Mouse (Mus musculus): ENCODE data around the gene Mfap1b. TPM values are rescaled to one million over a fixed set of nuclear protein-coding genes. Genes with fewer than 3 reads are reported as not detected.
"Not testable (repeated sequence)": the region's sequence is repeated elsewhere in the genome, so short reads cannot be mapped to it uniquely, and the experiment has no call there.

The Mfap1b gene
- polyA plus RNA-seq, 1 experiment from 2014 or later = 40.9 TPM

DNA sequence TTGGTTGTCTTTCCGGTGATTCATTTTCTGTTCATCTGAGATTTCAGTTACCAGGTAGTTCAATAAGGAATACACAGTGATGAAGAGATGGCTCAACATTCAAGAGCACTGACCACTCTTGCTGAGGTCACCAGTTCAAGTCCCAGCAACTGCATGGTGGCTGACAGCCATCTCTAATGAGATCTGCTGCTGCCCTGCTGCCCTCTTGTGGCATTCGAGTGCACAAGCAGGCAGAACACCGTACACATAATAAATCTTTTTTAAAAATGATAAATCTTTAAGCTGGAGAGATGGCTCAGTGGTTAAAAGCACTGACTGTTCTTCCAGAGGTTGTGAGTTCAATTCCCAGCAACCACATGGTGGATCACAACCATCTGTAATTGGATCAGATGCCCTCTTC lies 6.6 kb upstream of the Mfap1b start:
- no peak overlapping the region for H3K4me3 ChIP-seq (ENCODE audit: low read depth, low read length)
- no peak overlapping the region for H3K4me2 ChIP-seq (ENCODE audit: low read length)
- H3K9me3 ChIP-seq (ENCODE audit: control insufficient read depth, low read length) = no peaks in the 10 kb centered on the region
- no peak overlapping the region for H3K9ac ChIP-seq (ENCODE audit: low read length)
- DNase-seq (ENCODE audit: low spot score) = peak; percentile 52
- no peaks in the 10 kb centered on the region for H3K36me3 ChIP-seq (ENCODE audit: control insufficient read depth, insufficient read depth, low read length)
- H3K4me1 ChIP-seq (replicated peaks; ENCODE audit: control insufficient read depth, insufficient read depth, low read length) = no peaks in the 10 kb centered on the region
- WGBS = 56% methylated on average over 3 of the region's 3 CpGs
- H3K27ac ChIP-seq (ENCODE audit: low read depth) = no peak overlapping the region
- no peak for ATAC-seq (replicated peaks; ENCODE audit: low FRiP score, low TSS enrichment, low read depth)
- no peaks in the 10 kb centered on the region for H3K27me3 ChIP-seq (replicated peaks; ENCODE audit: control insufficient read depth, insufficient read depth, low read length)

DNA sequence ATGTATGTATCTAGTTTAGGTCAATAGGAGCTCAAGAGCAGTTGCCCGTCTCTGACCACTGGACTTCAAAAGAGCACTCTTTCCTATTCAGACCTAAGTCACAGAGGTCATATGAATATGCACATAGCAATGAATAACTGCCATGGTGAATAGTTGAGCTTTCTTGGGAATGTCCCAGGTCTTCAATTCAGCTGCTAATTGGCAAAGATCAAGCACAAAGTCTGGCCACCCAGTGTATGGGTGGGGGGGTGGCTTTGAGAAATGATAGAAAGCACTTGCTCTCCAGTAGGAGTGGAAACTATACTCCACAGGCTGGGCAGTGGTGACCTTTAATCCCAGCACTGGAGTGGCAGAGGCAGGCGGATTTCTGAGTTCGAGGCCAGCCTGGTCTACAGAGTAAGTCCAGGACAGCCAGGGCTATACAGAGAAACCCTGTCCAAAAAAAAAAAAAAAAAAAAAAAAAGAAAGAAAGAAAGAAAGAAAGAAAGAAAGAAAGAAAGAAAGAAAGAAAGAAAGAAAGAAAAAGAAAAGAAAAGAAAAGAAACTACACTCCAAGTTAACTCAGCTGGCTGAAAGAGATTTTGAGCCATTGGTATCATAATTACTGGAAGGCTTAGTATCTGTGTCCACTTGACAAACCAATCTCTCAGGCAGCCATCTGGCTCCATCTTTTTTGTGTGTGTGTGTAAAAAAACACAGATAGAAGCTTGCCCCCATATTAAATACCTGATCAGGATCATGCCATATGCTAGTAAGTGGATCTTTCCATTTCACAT lies 3.8 kb upstream of the Mfap1b start:
- Histone ChIP-seq H3K36me3 (ENCODE audit: control insufficient read depth, insufficient read depth, low read length) (no peaks in the 10 kb centered on the region), H3K27me3 (replicated peaks; ENCODE audit: control insufficient read depth, insufficient read depth, low read length) (no peaks in the 10 kb centered on the region), H3K4me1 (replicated peaks; ENCODE audit: control insufficient read depth, insufficient read depth, low read length) (peaks cover 3% of the 10 kb centered on the region), H3K27ac (ENCODE audit: low read depth) (no peak overlapping the region), H3K9ac (ENCODE audit: low read length) (no peak overlapping the region), H3K4me3 (ENCODE audit: low read depth, low read length) (no peak overlapping the region), H3K9me3 (ENCODE audit: control insufficient read depth, low read length) (no peaks in the 10 kb centered on the region), H3K4me2 (ENCODE audit: low read length) (no peak overlapping the region)
- no peak for DNase-seq (ENCODE audit: low spot score)
- ATAC-seq (replicated peaks; ENCODE audit: low FRiP score, low TSS enrichment, low read depth) = no peak
- 87% methylated on average over 3 of the region's 3 CpGs for WGBS

DNA sequence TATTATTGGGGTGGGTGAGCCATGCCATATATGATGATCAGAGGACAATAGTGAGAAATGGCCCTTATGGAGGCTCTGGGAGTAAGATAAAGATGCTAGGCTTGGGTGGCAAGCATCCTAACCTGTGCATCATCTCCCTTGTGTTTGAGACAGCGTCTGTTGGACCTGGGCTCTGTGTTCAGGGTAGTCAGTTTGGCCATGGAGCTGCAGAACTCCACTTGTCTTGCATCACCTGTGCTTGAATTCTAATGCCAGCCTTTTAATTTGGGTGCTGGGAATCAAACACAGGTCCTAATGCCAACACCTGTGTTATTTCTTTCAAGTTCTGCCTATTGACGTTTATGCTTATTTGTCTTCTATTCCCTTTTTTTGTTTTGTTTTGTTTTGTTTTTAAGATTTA lies 1.4 kb upstream of the Mfap1b start:
- H3K27ac ChIP-seq (ENCODE audit: low read depth); H3K9me3 ChIP-seq (ENCODE audit: control insufficient read depth, low read length); H3K4me1 ChIP-seq (replicated peaks; ENCODE audit: control insufficient read depth, insufficient read depth, low read length); H3K9ac ChIP-seq (ENCODE audit: low read length); H3K36me3 ChIP-seq (ENCODE audit: control insufficient read depth, insufficient read depth, low read length); ATAC-seq (replicated peaks; ENCODE audit: low FRiP score, low TSS enrichment, low read depth); DNase-seq (ENCODE audit: low spot score); H3K27me3 ChIP-seq (replicated peaks; ENCODE audit: control insufficient read depth, insufficient read depth, low read length); H3K4me3 ChIP-seq (ENCODE audit: low read depth, low read length); H3K4me2 ChIP-seq (ENCODE audit: low read length): not testable (repeated sequence)
- WGBS = 98% methylated on average over 2 of the region's 2 CpGs

- Histone ChIP-seq H3K36me3 (ENCODE audit: control insufficient read depth, insufficient read depth, low read length) (no peaks in the 10 kb centered on the region), H3K4me3 (ENCODE audit: low read depth, low read length) (peak overlapping the region; percentile 61), H3K9ac (ENCODE audit: low read length) (peak overlapping the region; percentile 55), H3K4me1 (replicated peaks; ENCODE audit: control insufficient read depth, insufficient read depth, low read length) (peaks cover 3% of the 10 kb centered on the region), H3K27ac (ENCODE audit: low read depth) (peak overlapping the region; percentile 54; the same call in 1 of the 2 replicates), H3K4me2 (ENCODE audit: low read length) (peak overlapping the region; percentile 55), H3K27me3 (replicated peaks; ENCODE audit: control insufficient read depth, insufficient read depth, low read length) (no peaks in the 10 kb centered on the region), H3K9me3 (ENCODE audit: control insufficient read depth, low read length) (no peaks in the 10 kb centered on the region)
- ATAC-seq (replicated peaks; ENCODE audit: low FRiP score, low TSS enrichment, low read depth) (no peak; the same call in 1 of the 2 replicates), DNase-seq (ENCODE audit: low spot score) (no peak)
- WGBS = 32% methylated on average over 8 of the region's 8 CpGs
Observed at GRCm38 (mm10) chr2:121474180-121474535, 291 bp upstream of the Mfap1b start.

- whole genome bisulfite sequencing = 89% methylated on average over 3 of the region's 3 CpGs
- not testable (repeated sequence) for H3K9me3 ChIP-seq (ENCODE audit: control insufficient read depth, low read length); H3K9ac ChIP-seq (ENCODE audit: low read length); ATAC-seq (replicated peaks; ENCODE audit: low FRiP score, low TSS enrichment, low read depth); H3K36me3 ChIP-seq (ENCODE audit: control insufficient read depth, insufficient read depth, low read length); H3K4me2 ChIP-seq (ENCODE audit: low read length); H3K27ac ChIP-seq (ENCODE audit: low read depth); H3K27me3 ChIP-seq (replicated peaks; ENCODE audit: control insufficient read depth, insufficient read depth, low read length); H3K4me1 ChIP-seq (replicated peaks; ENCODE audit: control insufficient read depth, insufficient read depth, low read length); H3K4me3 ChIP-seq (ENCODE audit: low read depth, low read length); DNase-seq (ENCODE audit: low spot score)
Observed at GRCm38 (mm10) chr2:121472783-121473182, 1.1 kb downstream of the Mfap1b start.

- H3K9ac ChIP-seq (ENCODE audit: low read length); H3K4me2 ChIP-seq (ENCODE audit: low read length); H3K9me3 ChIP-seq (ENCODE audit: control insufficient read depth, low read length); H3K27ac ChIP-seq (ENCODE audit: low read depth); DNase-seq (ENCODE audit: low spot score); H3K4me1 ChIP-seq (replicated peaks; ENCODE audit: control insufficient read depth, insufficient read depth, low read length); H3K36me3 ChIP-seq (ENCODE audit: control insufficient read depth, insufficient read depth, low read length); H3K4me3 ChIP-seq (ENCODE audit: low read depth, low read length); H3K27me3 ChIP-seq (replicated peaks; ENCODE audit: control insufficient read depth, insufficient read depth, low read length); ATAC-seq (replicated peaks; ENCODE audit: low FRiP score, low TSS enrichment, low read depth): not testable (repeated sequence)
- 71% methylated on average over 1 of the region's 6 CpGs for WGBS
Observed at GRCm38 (mm10) chr2:121468982-121469381, 4.9 kb downstream of the Mfap1b start.

GRCm38 (mm10) chr2:121460071-121460470 lies 13.8 kb downstream of the Mfap1b start:
- Histone ChIP-seq H3K27ac (ENCODE audit: low read depth) (no peak overlapping the region), H3K9ac (ENCODE audit: low read length) (no peak overlapping the region), H3K9me3 (ENCODE audit: control insufficient read depth, low read length) (no peaks in the 10 kb centered on the region), H3K27me3 (replicated peaks; ENCODE audit: control insufficient read depth, insufficient read depth, low read length) (no peaks in the 10 kb centered on the region), H3K4me1 (replicated peaks; ENCODE audit: control insufficient read depth, insufficient read depth, low read length) (peaks cover 10% of the 10 kb centered on the region), H3K4me2 (ENCODE audit: low read length) (no peak overlapping the region), H3K36me3 (ENCODE audit: control insufficient read depth, insufficient read depth, low read length) (peaks cover 25% of the 10 kb centered on the region; the same call in 1 of the 2 replicates), H3K4me3 (ENCODE audit: low read depth, low read length) (no peak overlapping the region)
- WGBS = 68% methylated on average over 2 of the region's 2 CpGs
- no peak for DNase-seq (ENCODE audit: low spot score)
- no peak for ATAC-seq (replicated peaks; ENCODE audit: low FRiP score, low TSS enrichment, low read depth)

DNA sequence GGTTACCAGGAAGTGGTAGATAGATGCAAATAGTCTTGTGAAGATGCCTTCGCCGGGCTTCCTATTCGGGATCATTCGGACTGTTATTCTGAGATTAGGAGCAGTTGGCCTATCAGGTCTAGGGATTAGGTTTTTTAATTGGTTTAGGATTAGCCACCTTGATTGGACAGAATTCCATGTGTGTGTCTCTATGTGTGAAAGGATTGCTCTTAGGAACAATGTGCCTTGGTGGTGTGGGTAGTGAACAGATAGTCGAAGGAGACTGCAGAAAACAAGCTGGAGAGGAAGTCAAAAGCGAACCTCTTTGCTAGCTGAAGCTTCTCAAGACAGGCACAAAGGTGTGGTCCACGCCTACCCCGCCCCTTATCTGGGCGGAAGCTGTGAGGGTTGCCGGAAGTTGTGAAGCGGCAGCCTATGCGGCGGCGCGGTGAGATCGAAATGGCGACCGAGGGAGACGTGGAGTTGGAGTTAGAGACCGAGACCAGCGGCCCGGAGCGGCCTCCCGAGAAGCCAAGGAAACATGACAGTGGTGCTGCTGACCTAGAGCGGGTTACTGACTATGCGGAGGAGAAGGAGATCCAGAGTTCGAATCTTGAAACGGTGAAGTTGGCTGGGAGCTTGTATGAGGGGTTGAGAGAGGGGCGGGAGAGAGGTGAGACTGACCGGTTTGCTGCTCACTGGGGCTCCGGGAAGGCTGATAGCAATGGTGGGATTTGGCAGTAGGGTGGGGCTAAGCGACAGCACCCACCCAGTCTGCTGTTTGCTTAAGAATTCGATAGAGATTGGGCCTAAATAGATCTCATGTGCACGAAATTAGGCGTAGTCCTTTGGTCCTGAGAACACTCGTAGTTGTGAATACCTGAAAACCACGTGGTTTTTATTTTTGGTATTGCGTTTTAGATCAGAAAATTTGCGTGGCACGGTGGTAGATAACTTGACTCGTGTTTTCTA lies 16.9 kb downstream of the Mfap1b start, which contains the start of gene Serinc4:
Gene Serinc4 (minus strand): TSS at position 90 of the 951 bp plus-strand sequence.
- Histone ChIP-seq H3K27ac (ENCODE audit: low read depth) (peak within 1 kb of the TSS; percentile 79), H3K4me1 (replicated peaks; ENCODE audit: control insufficient read depth, insufficient read depth, low read length) (peaks cover 16% of the 10 kb centered on the region), H3K36me3 (ENCODE audit: control insufficient read depth, insufficient read depth, low read length) (peaks cover 47% of the 10 kb centered on the region), H3K9me3 (ENCODE audit: control insufficient read depth, low read length) (no peaks in the 10 kb centered on the region), H3K4me3 (ENCODE audit: low read depth, low read length) (peak within 1 kb of the TSS; percentile 97), H3K27me3 (replicated peaks; ENCODE audit: control insufficient read depth, insufficient read depth, low read length) (no peaks in the 10 kb centered on the region), H3K4me2 (ENCODE audit: low read length) (peak within 1 kb of the TSS; percentile 65), H3K9ac (ENCODE audit: low read length) (peak within 1 kb of the TSS; percentile 64)
- ATAC-seq (replicated peaks; ENCODE audit: low FRiP score, low TSS enrichment, low read depth) = peak; percentile 89
- peak; percentile 92 for DNase-seq (ENCODE audit: low spot score)
- WGBS = 5% methylated on average over 41 of the region's 41 CpGs

Data from intestine, embryonic 14.5 days (tissue).